Mouse (Mus musculus) CH12.LX (cell line): ENCODE data around the gene Ttpal. TPM values are rescaled to one million over a fixed set of nuclear protein-coding genes. Genes with fewer than 3 reads are reported as not detected.

Experiments used
- DNase-seq: peaks from one replicate; pipeline ENCODE4 v3.0.0-alpha.2; 2013; ENCODE audit errors: extremely low read depth
- H3K27ac ChIP-seq: 2 replicates; pipeline ENCODE4 v1.5.1; 2012; ENCODE audit warnings: low read depth, mild to moderate bottlenecking, control low read depth, moderate library complexity; ENCODE audit not compliant: insufficient read depth
- H3K27me3 ChIP-seq: replicated peaks from 2 replicates; pipeline ENCODE3; 2012; ENCODE audit warnings: inconsistent platforms
- H3K36me3 ChIP-seq, 2 experiments: replicated peaks in 1 of 2; 2 replicates each; pipeline versions ENCODE3 to v1.6.1; 2012; ENCODE audit warnings: inconsistent platforms in 1 of 2, low read length in 1 of 2, mild to moderate bottlenecking in 1 of 2, mixed read lengths in 1 of 2, moderate library complexity in 1 of 2; ENCODE audit not compliant: control insufficient read depth in 1 of 2, insufficient read depth in 1 of 2
- H3K4me1 ChIP-seq, 2 experiments: 2 replicates each; pipeline ENCODE4 v1.6.1; 2012; ENCODE audit warnings: inconsistent platforms in 1 of 2, moderate library complexity in 1 of 2; ENCODE audit not compliant: insufficient read depth in 2 of 2, control insufficient read depth in 1 of 2
- H3K4me2 ChIP-seq: 2 replicates; pipeline ENCODE4 v1.6.1; 2012; ENCODE audit warnings: low read depth, mild to moderate bottlenecking, control low read depth; ENCODE audit not compliant: poor library complexity, insufficient read depth, severe bottlenecking
- H3K4me3 ChIP-seq, 3 experiments: fragments of 150-350 bp in 1 of 3; sonication (generic) in 1 of 3; replicated peaks in 1 of 3; 2 replicates each; pipeline versions ENCODE3 to v1.5.1; 2011 to 2012; ENCODE audit warnings: low read depth in 2 of 3, low read length in 2 of 3, mild to moderate bottlenecking in 2 of 3, moderate library complexity in 2 of 3, control low read depth in 1 of 3, improper control_type of control experiment in 1 of 3, inconsistent platforms in 1 of 3, mixed read lengths in 1 of 3; ENCODE audit not compliant: poor library complexity in 1 of 3
- H3K79me2 ChIP-seq: replicated peaks from 2 replicates; pipeline ENCODE4 v1.6.1; 2012; ENCODE audit warnings: mild to moderate bottlenecking, moderate library complexity; ENCODE audit not compliant: control insufficient read depth, poor library complexity, insufficient read depth, severe bottlenecking; ENCODE audit errors: extremely low read depth
- H3K9ac ChIP-seq: 2 replicates; pipeline ENCODE4 v1.6.1; 2012; ENCODE audit warnings: low read depth, mild to moderate bottlenecking, control low read depth, moderate library complexity; ENCODE audit not compliant: insufficient read depth
- H3K9me3 ChIP-seq: replicated peaks from 2 replicates; pipeline ENCODE3; 2012; ENCODE audit warnings: low read length, inconsistent platforms, mixed read lengths
- CHD1 ChIP-seq: IDR thresholded peaks from 2 replicates; pipeline ENCODE4 v1.6.1; 2012; ENCODE audit warnings: low read depth, low read length, improper control_type of control experiment, inconsistent platforms
- ELF1 ChIP-seq: IDR thresholded peaks from 2 replicates; pipeline ENCODE4 v1.6.1; 2014; ENCODE audit warnings: low read depth, mild to moderate bottlenecking, inconsistent platforms, low read length, improper control_type of control experiment
- EP300 ChIP-seq: IDR thresholded peaks from 2 replicates; pipeline ENCODE4 v1.6.1; 2011; ENCODE audit warnings: low read length, improper control_type of control experiment
- IRF4 ChIP-seq: IDR thresholded peaks from 2 replicates; pipeline ENCODE4 v1.6.1; 2014; ENCODE audit warnings: low read depth, mild to moderate bottlenecking, inconsistent platforms, low read length, improper control_type of control experiment
- JUN ChIP-seq: IDR thresholded peaks from 2 replicates; pipeline ENCODE4 v1.6.1; 2011; ENCODE audit warnings: low read depth, mild to moderate bottlenecking, low read length, improper control_type of control experiment, moderate library complexity; ENCODE audit not compliant: insufficient read depth
- JUND ChIP-seq: conservative IDR thresholded peaks from 2 replicates; pipeline ENCODE4 v1.6.1; 2011; ENCODE audit warnings: low read depth, low read length, improper control_type of control experiment
- MAX ChIP-seq: IDR thresholded peaks from 2 replicates; pipeline ENCODE4 v1.6.1; 2011; ENCODE audit warnings: low read length, improper control_type of control experiment
- NELFE ChIP-seq: IDR thresholded peaks from 2 replicates; pipeline ENCODE4 v1.6.1; 2011; ENCODE audit warnings: low read depth, low read length, improper control_type of control experiment
- PAX5 ChIP-seq: IDR thresholded peaks from 2 replicates; pipeline ENCODE4 v1.6.1; 2012; ENCODE audit warnings: low read length, inconsistent platforms, mixed read lengths
- RAD21 ChIP-seq: IDR thresholded peaks from 2 replicates; pipeline ENCODE4 v1.6.1; 2011; ENCODE audit warnings: low read depth, mild to moderate bottlenecking, low read length, improper control_type of control experiment, moderate library complexity
- RCOR1 ChIP-seq: conservative IDR thresholded peaks from 2 replicates; pipeline ENCODE4 v1.6.1; 2012; ENCODE audit warnings: low read depth, mild to moderate bottlenecking, inconsistent platforms, low read length, improper control_type of control experiment
- TBP ChIP-seq: conservative IDR thresholded peaks from 2 replicates; pipeline ENCODE4 v1.6.1; 2011; ENCODE audit warnings: low read depth, low read length, improper control_type of control experiment
- TCF12 ChIP-seq: IDR thresholded peaks from 2 replicates; pipeline ENCODE4 v1.6.1; 2014; ENCODE audit warnings: low read depth, mild to moderate bottlenecking, inconsistent platforms, low read length, improper control_type of control experiment
- USF1 ChIP-seq: IDR thresholded peaks from 2 replicates; pipeline ENCODE4 v1.6.1; 2014; ENCODE audit warnings: low read depth, mild to moderate bottlenecking, inconsistent platforms, low read length, improper control_type of control experiment
- ZC3H11A ChIP-seq: IDR thresholded peaks from 2 replicates; pipeline ENCODE4 v1.6.1; 2012; ENCODE audit warnings: low read depth, mild to moderate bottlenecking, inconsistent platforms, low read length, improper control_type of control experiment
- ZNF384 ChIP-seq: IDR thresholded peaks from 2 replicates; pipeline ENCODE4 v1.6.1; 2012; ENCODE audit warnings: low read depth, low read length, improper control_type of control experiment, inconsistent platforms
- dilution Hi-C: fragments of 300-500 bp; cut with MboI; formaldehyde crosslinking; loops from 2 replicates; pipeline ENCODE4 v1.14.3; 2020; ENCODE audit warnings: low sequenced_read_pairs; ENCODE audit not compliant: extremely low pct_unique_long_range_greater_than_20kb, extremely low pct_ligation_motif_present
- in situ Hi-C: fragments of 300-500 bp; cut with MboI; formaldehyde crosslinking; loops from 3 replicates; pipeline ENCODE4 v1.14.3; 2019; ENCODE audit warnings: low sequenced_read_pairs, low pct_ligation_motif_present, low pct_unique_long_range_greater_than_20kb, mixed read lengths
- polyA plus RNA-seq: library from polyadenylated mRNA; unstranded; fragments of >175 nt; gene quantifications from 2 replicates; pipeline ENCODE4 v1.2.1, GENCODE M21; 2012; ENCODE audit warnings: low read depth; ENCODE audit not compliant: insufficient read length
- total RNA-seq, 2 experiments: library from RNA; depleted of rRNA; stranded (reverse); fragments of 300-350 nt in 1 of 2; fragments of >200 nt in 1 of 2; gene quantifications; 2 replicates each; pipeline ENCODE4 v1.2.3; 2012 to 2014

Gene Ttpal
- total and polyA plus RNA-seq, 3 experiments: 21.9 to 38.9 (median 25.7) TPM

DNA sequence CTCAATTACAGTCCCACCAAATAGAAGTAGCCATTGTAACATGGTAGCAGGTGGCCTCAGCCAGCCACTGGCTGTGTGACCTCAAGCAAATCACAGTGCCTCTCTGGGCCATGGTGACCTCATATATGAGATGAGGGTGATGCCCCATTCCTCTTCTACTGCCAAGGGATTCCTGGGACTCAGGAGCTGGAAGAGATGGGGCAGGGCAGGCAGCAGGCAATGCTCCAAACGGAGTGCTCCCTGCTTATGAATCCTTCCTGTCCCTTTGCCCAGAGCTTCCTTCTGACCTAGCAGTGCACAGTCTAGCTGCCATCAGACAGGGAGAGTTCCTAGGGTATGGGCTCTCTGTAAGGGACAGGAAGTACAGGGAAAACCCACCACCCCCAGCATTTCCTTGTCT, 43.6 kb upstream of the Ttpal start:
- DNase-seq: no peak
- no peak overlapping the region for H3K27ac ChIP-seq
- H3K4me1 ChIP-seq: no peaks in the 10 kb centered on the region
- in situ Hi-C loops (no loop called here), dilution Hi-C loops (no loop called here)
- no peak overlapping the region for H3K4me2 ChIP-seq
- H3K36me3 ChIP-seq: no peaks in the 10 kb centered on the region
- H3K27me3 ChIP-seq: peaks cover 93% of the 10 kb centered on the region
- H3K9me3 ChIP-seq: no peaks in the 10 kb centered on the region
- TF ChIP-seq USF1: no peak
- no peak overlapping the region for H3K4me3 ChIP-seq
- no peak overlapping the region for H3K9ac ChIP-seq
- no peaks in the 10 kb centered on the region for H3K79me2 ChIP-seq

DNA sequence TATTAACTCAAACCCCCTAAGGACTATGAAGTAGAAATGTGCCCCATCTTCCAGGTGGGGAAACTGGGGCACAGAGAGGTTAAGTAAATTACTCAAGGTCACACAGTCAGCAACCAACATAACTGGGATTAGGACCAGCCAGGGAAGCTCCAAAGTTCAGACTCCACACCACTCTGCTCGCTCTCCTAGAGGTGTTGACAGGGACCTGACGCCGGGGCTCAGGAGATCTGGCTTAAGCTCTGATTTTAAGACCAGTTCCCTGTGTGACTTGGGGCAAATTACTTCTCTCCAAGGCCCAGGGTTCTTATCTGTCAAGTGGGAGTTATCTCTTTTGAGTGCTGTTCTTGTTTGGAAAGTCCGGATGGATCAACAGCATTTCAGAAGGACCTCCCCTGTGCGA, 42.9 kb upstream of the Ttpal start:
- Histone ChIP-seq H3K4me1 (no peaks in the 10 kb centered on the region), H3K9me3 (no peaks in the 10 kb centered on the region), H3K36me3 (no peaks in the 10 kb centered on the region), H3K4me3 (no peak overlapping the region), H3K9ac (no peak overlapping the region), H3K27me3 (peaks cover 93% of the 10 kb centered on the region), H3K27ac (no peak overlapping the region), H3K79me2 (no peaks in the 10 kb centered on the region), H3K4me2 (no peak overlapping the region)
- TF ChIP-seq TBP (no peak), JUN (no peak), ELF1 (no peak), RAD21 (no peak), PAX5 (no peak), TCF12 (no peak), RCOR1 (no peak), NELFE (no peak)
- DNase-seq: no peak
- dilution Hi-C loops: no loop called here
- in situ Hi-C loops: no loop called here

DNA sequence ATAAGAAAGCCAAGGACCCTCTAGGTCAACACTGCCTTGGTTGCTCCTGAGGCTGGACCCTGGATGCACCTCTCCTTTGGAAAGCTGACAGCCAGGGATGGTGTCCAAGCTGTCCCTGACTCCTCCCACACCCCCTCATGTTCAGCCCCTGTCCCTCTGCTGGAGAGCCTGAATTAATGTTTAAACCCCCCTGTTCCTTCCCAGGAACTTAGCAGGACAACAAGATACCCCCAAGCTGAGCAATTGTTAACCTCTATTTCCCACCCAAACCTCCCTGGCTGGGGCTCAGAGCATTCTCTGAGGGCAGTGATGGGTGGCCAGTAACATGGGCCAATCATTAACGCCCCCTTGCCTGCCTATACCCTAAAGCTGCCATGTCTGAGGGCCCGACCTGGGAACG, 41.9 kb upstream of the Ttpal start:
- Histone ChIP-seq H3K27ac (no peak overlapping the region), H3K4me1 (no peaks in the 10 kb centered on the region), H3K36me3 (no peaks in the 10 kb centered on the region), H3K4me3 (no peak overlapping the region), H3K4me2 (no peak overlapping the region), H3K27me3 (peaks cover 93% of the 10 kb centered on the region), H3K9ac (no peak overlapping the region), H3K9me3 (no peaks in the 10 kb centered on the region), H3K79me2 (no peaks in the 10 kb centered on the region)
- no peak for DNase-seq
- dilution Hi-C loops: no loop called here
- in situ Hi-C loops: no loop called here
- no peak for TF ChIP-seq ZC3H11A
- no peak for TF ChIP-seq MAX
- no peak for TF ChIP-seq CHD1
- no peak for TF ChIP-seq IRF4
- TF ChIP-seq JUND: no peak
- no peak for TF ChIP-seq EP300
- no peak for TF ChIP-seq ZNF384
